Comparison of ENCODE assay signal across 30 mouse cellular contexts in genomic region chr4:46814236-46814635, GRCm38 (mm10).
DNase-seq lines count a peak whose midpoint lies in the region; ATAC-seq lines count a peak whose summit lies in the region.
"Had no signal": no experiment of that assay in that cellular context is flagged by ENCODE, and none has a peak within 500 bp of the region (broad histone marks: within the 10 kb centered on the region; RNA-seq: fewer than 3 reads in every experiment).

No protein-coding gene starts in this region.

- 0 out of 2 replicates have a peak, but pooled peaks have one; percentile 10 for ATAC-seq in heart, embryonic 14.5 days (ENCODE audit: insufficient number of reproducible peaks, insufficient read depth, low FRiP score, low read depth)
- ATAC-seq in heart, embryonic 12.5 days (ENCODE audit: insufficient number of reproducible peaks, low FRiP score), result no peak
- ATAC-seq: forebrain, embryonic 15.5 days; midbrain, embryonic 15.5 days; Patski had no signal

- H3K4me3 ChIP-seq in heart, embryonic 14.5 days (ENCODE audit: control insufficient read depth in 1 of 2, insufficient read depth in 1 of 2, low read depth in 1 of 2, low read length in 2 of 2), result no peak overlapping the region
- H3K4me3 ChIP-seq in heart, embryonic 12.5 days, result no peak overlapping the region
- H3K4me3 ChIP-seq in brown adipose tissue, adult 24 weeks (ENCODE audit: insufficient read depth, low read depth, low read length), result no peak overlapping the region
- H3K4me3 ChIP-seq: embryonic facial prominence, embryonic 12.5 days; forebrain, embryonic 10.5 days; forebrain, embryonic 15.5 days; heart, adult 2 months; heart, embryonic 15.5 days; kidney, embryonic 15.5 days; midbrain, embryonic 10.5 days; midbrain, embryonic 15.5 days; neural tube, embryonic 15.5 days had no signal

- H3K4me2 ChIP-seq in heart, embryonic 14.5 days (ENCODE audit: low read length), result no peak overlapping the region
- H3K4me2 ChIP-seq in heart, embryonic 12.5 days, result no peak overlapping the region
- H3K4me2 ChIP-seq: embryonic facial prominence, embryonic 12.5 days; forebrain, embryonic 15.5 days; heart, embryonic 15.5 days; kidney, embryonic 15.5 days; midbrain, embryonic 15.5 days; neural tube, embryonic 15.5 days had no signal

- H3K9ac ChIP-seq in heart, embryonic 14.5 days (ENCODE audit: low read length), result no peak overlapping the region
- H3K9ac ChIP-seq in heart, embryonic 12.5 days, result no peak overlapping the region
- H3K9ac ChIP-seq: embryonic facial prominence, embryonic 12.5 days; forebrain, embryonic 15.5 days; heart, embryonic 15.5 days; kidney, embryonic 15.5 days; liver, embryonic 14.5 days; midbrain, embryonic 15.5 days; neural tube, embryonic 15.5 days had no signal

- DNase-seq in gastrocnemius, adult 18-20 months (ENCODE audit: low spot score), result peak; percentile 85
- DNase-seq in gastrocnemius, postnatal 10 days, result no peak
- peak; percentile 86 for DNase-seq in gastrocnemius, postnatal 25 days
- no peak for DNase-seq in spleen, postnatal 10 days (ENCODE audit: low spot score in 2 of 2)
- no peak for DNase-seq in frontal cortex, postnatal 10 days (ENCODE audit: low spot score in 2 of 2)
- DNase-seq: adrenal gland, postnatal 25 days; embryo, embryonic 11 days; kidney, adult 18-20 months; kidney, postnatal 36 days; layer of hippocampus, postnatal 36 days; liver; lung, adult 2 months; lung, postnatal 10 days; retina, postnatal 1 day; right cerebral cortex, postnatal 14 days; thymus, postnatal 25 days had no signal

- H3K27ac ChIP-seq in heart, embryonic 14.5 days (replicated peaks in 1 of 2; ENCODE audit: control insufficient read depth in 1 of 2, insufficient read depth in 1 of 2, low read depth in 2 of 2, low read length in 2 of 2), result no peak overlapping the region
- H3K27ac ChIP-seq in heart, embryonic 12.5 days (ENCODE audit: poor library complexity, severe bottlenecking), result no peak overlapping the region
- peak overlapping the region; percentile 47 for H3K27ac ChIP-seq in brown adipose tissue, adult 24 weeks (replicated peaks; ENCODE audit: low read depth, low read length)
- H3K27ac ChIP-seq: embryonic facial prominence, embryonic 12.5 days; forebrain, embryonic 10.5 days; forebrain, embryonic 15.5 days; heart, adult 2 months; heart, embryonic 15.5 days; kidney, embryonic 15.5 days; liver, embryonic 14.5 days; midbrain, embryonic 10.5 days; midbrain, embryonic 15.5 days; neural tube, embryonic 15.5 days had no signal

- H3K36me3 ChIP-seq in heart, embryonic 14.5 days (ENCODE audit: control insufficient read depth, insufficient read depth, low read length), result no peaks in the 10 kb centered on the region
- no peaks in the 10 kb centered on the region for H3K36me3 ChIP-seq in heart, embryonic 12.5 days
- H3K36me3 ChIP-seq: embryonic facial prominence, embryonic 12.5 days; forebrain, embryonic 10.5 days; forebrain, embryonic 15.5 days; heart, embryonic 15.5 days; kidney, embryonic 15.5 days; midbrain, embryonic 10.5 days; midbrain, embryonic 15.5 days had no signal

- H3K27me3 ChIP-seq in heart, embryonic 14.5 days (ENCODE audit: control insufficient read depth, insufficient read depth, low read length), result no peaks in the 10 kb centered on the region
- H3K27me3 ChIP-seq in heart, embryonic 12.5 days (replicated peaks), result no peaks in the 10 kb centered on the region
- H3K27me3 ChIP-seq: embryonic facial prominence, embryonic 12.5 days; forebrain, embryonic 15.5 days; heart, embryonic 15.5 days; midbrain, embryonic 15.5 days; neural tube, embryonic 15.5 days had no signal

- H3K4me1 ChIP-seq in heart, embryonic 14.5 days (ENCODE audit: control insufficient read depth in 2 of 2, insufficient read depth in 2 of 2, low read length in 2 of 2), result peaks cover 5 to 7% of the 10 kb centered on the region in 2 experiments; a peak in 1 of 4 replicates
- H3K4me1 ChIP-seq in heart, embryonic 12.5 days (replicated peaks), result peaks cover 15% of the 10 kb centered on the region; the same call in 1 of the 2 replicates
- peaks cover 9% of the 10 kb centered on the region for H3K4me1 ChIP-seq in brown adipose tissue, adult 24 weeks (ENCODE audit: control insufficient read depth, insufficient read depth, insufficient read length, low read length)
- H3K4me1 ChIP-seq: embryonic facial prominence, embryonic 12.5 days had no signal

- no peaks in the 10 kb centered on the region for H3K9me3 ChIP-seq in heart, embryonic 14.5 days (ENCODE audit: control insufficient read depth, low read length)
- H3K9me3 ChIP-seq in heart, embryonic 12.5 days (replicated peaks), result no peaks in the 10 kb centered on the region
- H3K9me3 ChIP-seq: embryonic facial prominence, embryonic 12.5 days; forebrain, embryonic 10.5 days; forebrain, embryonic 15.5 days; heart, embryonic 15.5 days; kidney, embryonic 15.5 days; midbrain, embryonic 10.5 days; midbrain, embryonic 15.5 days; neural tube, embryonic 15.5 days had no signal

- WGBS in heart, embryonic 14.5 days, result 45% methylated on average over 10 of the region's 10 CpGs
- 50% methylated on average over 10 of the region's 10 CpGs for WGBS in heart, embryonic 12.5 days

Comparison
In these comparisons a context has a peak if more than half of its experiments do, and no peak if none do; other contexts are left out.
1. DNase-seq: peak in gastrocnemius, adult 18-20 months (single experiment) and gastrocnemius, postnatal 25 days (single experiment); none in gastrocnemius, postnatal 10 days (single experiment), spleen, postnatal 10 days (0 of 2) and frontal cortex, postnatal 10 days (0 of 2).